Mouse (Mus musculus) lung, adult 2 months (tissue): ENCODE results near the gene Dner.

Source experiments
- CTCF ChIP-seq: fragments of 200-500 bp; IDR thresholded peaks from 2 replicates; pipeline ENCODE4 v1.5.1; 2011; ENCODE audit warnings: mild to moderate bottlenecking, low read length, control low read depth; ENCODE audit not compliant: insufficient read depth
- POLR2A ChIP-seq: fragments of 200-500 bp; IDR thresholded peaks from 2 replicates; pipeline ENCODE4 v1.6.1; 2011; ENCODE audit warnings: low read depth, mild to moderate bottlenecking, control low read depth, low read length, borderline replicate concordance; ENCODE audit errors: extremely low read depth

GRCm38 (mm10) chr1:84677910-84678309 is 18.1 kb downstream of the Dner start:
- TF ChIP-seq CTCF (no peak), POLR2A (no peak)
